Mouse (Mus musculus): ENCODE results near the gene Mccc1. TPM values are rescaled to one million over a fixed set of nuclear protein-coding genes. Genes with fewer than 3 reads are reported as not detected.

Mccc1 gene
- polyA plus RNA-seq, 1 experiment from 2014 or later: 29.1 TPM

GRCm38 (mm10) chr3:35931896-35932727, 68.4 kb downstream of the Mccc1 start:
- peaks cover 7% of the 10 kb centered on the region; the same call in 1 of the 2 replicates for H3K4me1 ChIP-seq (ENCODE audit: control insufficient read depth, insufficient read depth, low read length)
- under 1% methylated on average over 37 of the region's 65 CpGs for WGBS
- no peaks in the 10 kb centered on the region for H3K9me3 ChIP-seq (ENCODE audit: control insufficient read depth, low read length)
- H3K9ac ChIP-seq (ENCODE audit: low read length): peak overlapping the region; percentile 98
- H3K27me3 ChIP-seq (ENCODE audit: control insufficient read depth, insufficient read depth, low read length): no peaks in the 10 kb centered on the region
- peak overlapping the region; percentile 80 for H3K27ac ChIP-seq (ENCODE audit: low read depth, low read length)
- DNase-seq (ENCODE audit: low spot score, missing footprints): peak; percentile 95
- H3K4me2 ChIP-seq: peak overlapping the region; percentile 72
- peak overlapping the region; percentile 97 for H3K4me3 ChIP-seq (ENCODE audit: low read depth, low read length)
- peak; percentile 80 for ATAC-seq (ENCODE audit: low FRiP score)
- no peaks in the 10 kb centered on the region for H3K36me3 ChIP-seq (ENCODE audit: control insufficient read depth, insufficient read depth, low read length)

GRCm38 (mm10) chr3:35931359-35931758, 69.1 kb downstream of the Mccc1 start:
- no peaks in the 10 kb centered on the region for H3K9me3 ChIP-seq (ENCODE audit: control insufficient read depth, low read length)
- no peak for ATAC-seq (ENCODE audit: low FRiP score)
- H3K4me2 ChIP-seq: peak overlapping the region; percentile 72
- no peaks in the 10 kb centered on the region for H3K27me3 ChIP-seq (ENCODE audit: control insufficient read depth, insufficient read depth, low read length)
- H3K4me1 ChIP-seq (ENCODE audit: control insufficient read depth, insufficient read depth, low read length): peaks cover 7% of the 10 kb centered on the region; the same call in 1 of the 2 replicates
- H3K4me3 ChIP-seq (ENCODE audit: low read depth, low read length): peak overlapping the region; percentile 97
- H3K27ac ChIP-seq (ENCODE audit: low read depth, low read length): no peak overlapping the region
- no peak for DNase-seq (ENCODE audit: low spot score, missing footprints)
- no peaks in the 10 kb centered on the region for H3K36me3 ChIP-seq (ENCODE audit: control insufficient read depth, insufficient read depth, low read length)
- peak overlapping the region; percentile 98 for H3K9ac ChIP-seq (ENCODE audit: low read length)
- WGBS: 50% methylated on average over 7 of the region's 7 CpGs

DNA sequence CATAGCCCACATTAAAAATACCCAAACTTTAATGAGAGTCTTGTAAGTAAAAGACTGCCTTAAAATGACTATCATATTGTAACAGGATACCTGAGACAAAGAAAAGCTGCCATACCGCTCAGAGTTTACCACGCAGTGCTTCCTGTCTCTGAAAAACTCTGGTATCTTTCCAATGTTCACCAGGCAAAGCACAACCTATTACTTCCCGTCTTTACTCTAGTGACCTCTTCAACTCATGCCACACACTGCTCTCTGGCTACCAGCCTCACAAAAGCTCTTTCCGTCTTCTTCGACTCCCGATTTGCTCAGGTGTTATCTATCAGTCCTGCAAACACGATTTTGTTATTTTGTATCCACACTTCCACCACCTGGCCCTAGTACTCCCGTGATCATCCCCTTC, 70.6 kb downstream of the Mccc1 start:
- Histone ChIP-seq H3K4me1 (ENCODE audit: control insufficient read depth, insufficient read depth, low read length) (peaks cover 7% of the 10 kb centered on the region; the same call in 1 of the 2 replicates), H3K9me3 (ENCODE audit: control insufficient read depth, low read length) (no peaks in the 10 kb centered on the region), H3K9ac (ENCODE audit: low read length) (no peak overlapping the region), H3K4me3 (ENCODE audit: low read depth, low read length) (no peak overlapping the region), H3K27ac (ENCODE audit: low read depth, low read length) (no peak overlapping the region), H3K36me3 (ENCODE audit: control insufficient read depth, insufficient read depth, low read length) (no peaks in the 10 kb centered on the region), H3K27me3 (ENCODE audit: control insufficient read depth, insufficient read depth, low read length) (no peaks in the 10 kb centered on the region), H3K4me2 (no peak overlapping the region)
- no peak for ATAC-seq (ENCODE audit: low FRiP score)
- DNase-seq (ENCODE audit: low spot score, missing footprints): no peak
- 79% methylated on average over 8 of the region's 8 CpGs for WGBS

- ATAC-seq (ENCODE audit: low FRiP score) (no peak), DNase-seq (ENCODE audit: low spot score, missing footprints) (no peak)
- no peaks in the 10 kb centered on the region for H3K27me3 ChIP-seq (ENCODE audit: control insufficient read depth, insufficient read depth, low read length)
- H3K4me2 ChIP-seq: no peak overlapping the region
- no peak overlapping the region for H3K27ac ChIP-seq (ENCODE audit: low read depth, low read length)
- H3K4me3 ChIP-seq (ENCODE audit: low read depth, low read length): no peak overlapping the region
- peaks cover 7% of the 10 kb centered on the region; the same call in 1 of the 2 replicates for H3K4me1 ChIP-seq (ENCODE audit: control insufficient read depth, insufficient read depth, low read length)
- H3K9me3 ChIP-seq (ENCODE audit: control insufficient read depth, low read length): no peaks in the 10 kb centered on the region
- no peak overlapping the region for H3K9ac ChIP-seq (ENCODE audit: low read length)
- WGBS: 86% methylated on average over 3 of the region's 3 CpGs
- no peaks in the 10 kb centered on the region for H3K36me3 ChIP-seq (ENCODE audit: control insufficient read depth, insufficient read depth, low read length)
These were observed 71.1 kb downstream of the Mccc1 start for GRCm38 (mm10) chr3:35929406-35929805.

DNA sequence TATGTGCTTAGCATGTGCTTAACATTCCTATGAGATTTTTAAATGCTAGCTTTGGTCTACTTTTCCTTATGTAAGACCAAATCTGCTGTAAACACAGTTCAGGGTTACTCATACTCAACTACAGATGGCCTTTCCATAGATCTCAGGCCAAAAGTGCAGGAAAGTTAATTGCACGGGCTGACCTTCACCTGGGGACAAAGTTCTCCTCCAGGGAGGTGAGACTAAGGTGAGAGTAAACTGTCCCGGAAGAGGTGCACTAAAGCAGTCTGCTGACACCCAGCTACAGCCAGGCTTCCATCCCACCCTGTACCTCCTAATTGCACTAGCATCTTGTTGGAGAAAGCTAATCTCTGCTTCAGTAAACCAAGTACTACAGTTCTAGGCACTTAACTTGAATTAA, 74.6 kb downstream of the Mccc1 start:
- Histone ChIP-seq H3K27me3 (ENCODE audit: control insufficient read depth, insufficient read depth, low read length) (no peaks in the 10 kb centered on the region), H3K4me3 (ENCODE audit: low read depth, low read length) (no peak overlapping the region), H3K4me2 (no peak overlapping the region), H3K4me1 (ENCODE audit: control insufficient read depth, insufficient read depth, low read length) (peaks cover under 1% of the 10 kb centered on the region; the same call in 1 of the 2 replicates), H3K9me3 (ENCODE audit: control insufficient read depth, low read length) (no peaks in the 10 kb centered on the region), H3K36me3 (ENCODE audit: control insufficient read depth, insufficient read depth, low read length) (no peaks in the 10 kb centered on the region), H3K9ac (ENCODE audit: low read length) (no peak overlapping the region), H3K27ac (ENCODE audit: low read depth, low read length) (no peak overlapping the region)
- ATAC-seq (ENCODE audit: low FRiP score): no peak
- DNase-seq (ENCODE audit: low spot score, missing footprints): no peak
- WGBS: 86% methylated on average over 2 of the region's 2 CpGs

DNA sequence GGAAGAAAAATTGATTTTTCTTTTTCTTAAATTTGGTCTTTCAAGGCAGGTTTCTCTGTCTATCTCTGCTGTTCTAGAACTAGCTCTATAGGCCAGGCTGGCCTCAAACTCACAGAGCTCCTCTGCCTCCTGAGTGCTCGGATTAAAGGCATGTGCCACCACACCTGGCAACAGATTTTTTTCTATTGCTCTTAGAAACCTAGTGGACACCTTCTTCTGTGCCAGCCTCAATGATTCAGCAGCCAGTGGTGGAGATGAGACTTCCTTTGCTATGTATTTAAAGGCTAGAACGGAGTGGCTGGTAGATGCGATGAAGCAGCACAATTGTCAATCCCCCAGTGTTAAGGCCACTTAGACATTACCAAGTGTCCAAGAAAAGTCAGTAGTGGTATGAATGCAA, 76.5 kb downstream of the Mccc1 start:
- Histone ChIP-seq H3K27me3 (ENCODE audit: control insufficient read depth, insufficient read depth, low read length) (no peaks in the 10 kb centered on the region), H3K4me2 (no peak overlapping the region), H3K36me3 (ENCODE audit: control insufficient read depth, insufficient read depth, low read length) (no peaks in the 10 kb centered on the region), H3K4me1 (ENCODE audit: control insufficient read depth, insufficient read depth, low read length) (no peaks in the 10 kb centered on the region), H3K4me3 (ENCODE audit: low read depth, low read length) (no peak overlapping the region), H3K9ac (ENCODE audit: low read length) (no peak overlapping the region), H3K27ac (ENCODE audit: low read depth, low read length) (no peak overlapping the region), H3K9me3 (ENCODE audit: control insufficient read depth, low read length) (no peaks in the 10 kb centered on the region)
- no peak for ATAC-seq (ENCODE audit: low FRiP score)
- no peak for DNase-seq (ENCODE audit: low spot score, missing footprints)
- WGBS: 76% methylated on average over 3 of the region's 3 CpGs

- H3K27me3 ChIP-seq (ENCODE audit: control insufficient read depth, insufficient read depth, low read length): no peaks in the 10 kb centered on the region
- no peak overlapping the region for H3K4me2 ChIP-seq
- H3K9me3 ChIP-seq (ENCODE audit: control insufficient read depth, low read length): no peaks in the 10 kb centered on the region
- DNase-seq (ENCODE audit: low spot score, missing footprints) (no peak), ATAC-seq (ENCODE audit: low FRiP score) (no peak)
- H3K9ac ChIP-seq (ENCODE audit: low read length): no peak overlapping the region
- H3K4me3 ChIP-seq (ENCODE audit: low read depth, low read length): no peak overlapping the region
- no peaks in the 10 kb centered on the region for H3K36me3 ChIP-seq (ENCODE audit: control insufficient read depth, insufficient read depth, low read length)
- no peak overlapping the region for H3K27ac ChIP-seq (ENCODE audit: low read depth, low read length)
- H3K4me1 ChIP-seq (ENCODE audit: control insufficient read depth, insufficient read depth, low read length): no peaks in the 10 kb centered on the region
- 67% methylated on average over 7 of the region's 7 CpGs for WGBS
These were observed 77.0 kb downstream of the Mccc1 start for GRCm38 (mm10) chr3:35923495-35923894.

GRCm38 (mm10) chr3:35922522-35922921, 78.0 kb downstream of the Mccc1 start:
- H3K36me3 ChIP-seq (ENCODE audit: control insufficient read depth, insufficient read depth, low read length): no peaks in the 10 kb centered on the region
- H3K4me3 ChIP-seq (ENCODE audit: low read depth, low read length): no peak overlapping the region
- H3K9ac ChIP-seq (ENCODE audit: low read length): no peak overlapping the region
- H3K4me1 ChIP-seq (ENCODE audit: control insufficient read depth, insufficient read depth, low read length): no peaks in the 10 kb centered on the region
- H3K27me3 ChIP-seq (ENCODE audit: control insufficient read depth, insufficient read depth, low read length): no peaks in the 10 kb centered on the region
- H3K27ac ChIP-seq (ENCODE audit: low read depth, low read length): no peak overlapping the region
- no peak for ATAC-seq (ENCODE audit: low FRiP score)
- H3K4me2 ChIP-seq: no peak overlapping the region
- no peak for DNase-seq (ENCODE audit: low spot score, missing footprints)
- 88% methylated on average over 4 of the region's 4 CpGs for WGBS
- H3K9me3 ChIP-seq (ENCODE audit: control insufficient read depth, low read length): no peaks in the 10 kb centered on the region

GRCm38 (mm10) chr3:35918229-35918628, 82.2 kb downstream of the Mccc1 start:
- Histone ChIP-seq H3K4me1 (ENCODE audit: control insufficient read depth, insufficient read depth, low read length) (no peaks in the 10 kb centered on the region), H3K4me2 (no peak overlapping the region), H3K9me3 (ENCODE audit: control insufficient read depth, low read length) (no peaks in the 10 kb centered on the region), H3K36me3 (ENCODE audit: control insufficient read depth, insufficient read depth, low read length) (peaks cover 4% of the 10 kb centered on the region; the same call in 1 of the 2 replicates), H3K27me3 (ENCODE audit: control insufficient read depth, insufficient read depth, low read length) (no peaks in the 10 kb centered on the region), H3K4me3 (ENCODE audit: low read depth, low read length) (no peak overlapping the region), H3K9ac (ENCODE audit: low read length) (no peak overlapping the region), H3K27ac (ENCODE audit: low read depth, low read length) (no peak overlapping the region)
- WGBS: 85% methylated on average over 3 of the region's 3 CpGs
- ATAC-seq (ENCODE audit: low FRiP score) (no peak), DNase-seq (ENCODE audit: low spot score, missing footprints) (no peak)
